Mouse (Mus musculus) stomach, postnatal 0 days (tissue): ENCODE measurements around the gene Ahsa1. TPM values are rescaled to one million over a fixed set of nuclear protein-coding genes. Genes with fewer than 3 reads are reported as not detected.
A peak's percentile ranks its signal among the peaks of the same experiment; 100 is the strongest.

Source experiments
- ATAC-seq: fragments of 200-750 bp; cut with Nextera tagmentation; 2 replicates; pipeline ENCODE4 v1.8.0; 2017; ENCODE audit not compliant: low FRiP score, low TSS enrichment
- DNase-seq: peaks from one replicate; pipeline ENCODE4 v3.0.0-alpha.2; 2016; ENCODE audit warnings: low spot score
- H3K27ac ChIP-seq: fragments of 300-500 bp; sonication (generic); replicated peaks from 2 replicates; pipeline ENCODE4 v1.5.1; 2014; ENCODE audit warnings: mild to moderate bottlenecking, control low read depth
- H3K27me3 ChIP-seq: fragments of 300-500 bp; sonication (generic); 2 replicates; pipeline ENCODE4 v1.6.1; 2014; ENCODE audit warnings: low read length; ENCODE audit not compliant: control insufficient read depth, insufficient read depth
- H3K36me3 ChIP-seq: fragments of 300-500 bp; sonication (generic); 2 replicates; pipeline ENCODE4 v1.6.1; 2014; ENCODE audit warnings: low read length, mixed read lengths; ENCODE audit not compliant: control insufficient read depth, insufficient read depth
- H3K4me1 ChIP-seq: fragments of 300-500 bp; sonication (generic); replicated peaks from 2 replicates; pipeline ENCODE4 v1.6.1; 2014; ENCODE audit warnings: antibody characterized with exemption; ENCODE audit not compliant: control insufficient read depth, insufficient read depth
- H3K4me2 ChIP-seq: fragments of 300-500 bp; sonication (generic); replicated peaks from 2 replicates; pipeline ENCODE4 v1.6.1; 2014; ENCODE audit warnings: low read depth, mild to moderate bottlenecking, control low read depth, moderate library complexity
- H3K4me3 ChIP-seq: fragments of 300-500 bp; sonication (generic); 2 replicates; pipeline ENCODE4 v1.5.1; 2014; ENCODE audit warnings: low read depth, low read length, control low read depth
- H3K9ac ChIP-seq: fragments of 300-500 bp; sonication (generic); 2 replicates; pipeline ENCODE4 v1.6.1; 2014; ENCODE audit warnings: mild to moderate bottlenecking, low read length, control low read depth, mixed read lengths
- H3K9me3 ChIP-seq: fragments of 300-500 bp; sonication (generic); 2 replicates; pipeline ENCODE4 v1.6.1; 2016; ENCODE audit warnings: low read length; ENCODE audit not compliant: control insufficient read depth
- CTCF ChIP-seq: IDR thresholded peaks from 2 replicates; pipeline ENCODE4 v1.5.1; 2016; ENCODE audit warnings: antibody characterized with exemption, low read depth, mild to moderate bottlenecking, moderate library complexity
- EP300 ChIP-seq: optimal IDR thresholded peaks from 2 replicates; pipeline ENCODE3; 2016; ENCODE audit warnings: antibody characterized with exemption
- WGBS: fragments of 180-500 bp; shearing (Covaris S2); extraction: QIAGEN DNeasy Blood & Tissue Kit; methylation state at CpG from one replicate; pipeline ENCODE4 v1.1.7; 2014; 5-methylcytosine and 5-hydroxymethylcytosine counted together
- polyA plus RNA-seq: library from polyadenylated mRNA; unstranded; fragments of >200 nt; fragmentation: Nextera tagmentation; extraction: Ambion mirVana; gene quantifications from 2 replicates; pipeline ENCODE4 v1.2.1, GENCODE M21; 2015

Gene Ahsa1
- polyA plus RNA-seq, 1 experiment from 2014 or later: 94.9 TPM

DNA sequence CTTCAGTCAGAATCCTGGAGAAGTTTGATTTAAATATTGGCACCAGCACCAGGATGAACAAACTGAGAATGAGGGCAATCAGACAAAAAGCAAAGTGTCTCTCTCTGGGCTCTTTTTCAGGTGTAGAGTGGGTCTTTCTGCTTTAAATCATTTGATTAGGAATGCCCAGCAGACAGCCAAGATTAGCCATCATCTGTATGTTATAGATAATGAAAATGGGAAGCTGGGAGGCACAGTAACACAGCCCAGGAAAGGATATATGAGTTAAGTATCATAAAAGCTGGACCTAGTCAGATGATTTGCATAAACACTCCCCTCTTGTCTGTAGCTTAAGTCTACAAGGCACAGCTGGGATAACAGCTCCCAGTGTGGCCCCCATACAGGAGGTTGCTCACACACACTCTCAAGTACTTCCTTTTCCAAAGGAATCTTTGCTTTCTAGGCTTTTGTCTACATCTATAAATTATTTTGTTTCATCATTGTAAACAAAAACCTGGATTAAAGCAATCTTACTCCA lies 35.8 kb upstream of the Ahsa1 start:
- TF ChIP-seq CTCF (no peak), EP300 (no peak)
- DNase-seq: no peak
- no peak for ATAC-seq

DNA sequence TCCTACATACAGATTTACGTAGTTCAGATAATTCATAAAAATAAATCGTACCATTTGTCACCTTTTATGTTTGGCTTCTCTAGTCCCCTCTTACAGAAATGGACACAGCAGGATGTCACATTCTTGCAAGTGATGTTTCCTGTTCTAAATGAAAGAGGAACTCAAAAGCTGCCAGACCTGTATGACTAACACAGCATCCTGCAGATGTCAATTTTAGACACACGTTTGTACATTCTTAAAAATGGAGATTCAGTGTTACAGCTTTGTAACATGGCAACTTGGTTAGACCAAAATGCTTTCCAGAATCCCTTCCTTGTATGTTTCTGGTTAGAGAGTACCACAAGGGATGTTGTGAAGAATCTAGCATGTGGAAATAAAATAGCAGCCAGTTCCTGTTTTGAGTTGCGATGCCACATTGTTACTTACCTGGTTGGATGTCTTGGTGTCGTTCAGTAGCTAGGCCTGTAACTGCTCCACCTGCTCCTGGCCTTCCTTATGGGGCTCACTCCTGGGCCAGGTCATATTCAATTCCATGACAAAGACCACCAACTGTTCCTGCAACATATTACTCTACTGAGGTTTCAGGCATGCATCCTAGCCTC lies 29.3 kb upstream of the Ahsa1 start:
- 78% methylated on average over 5 of the region's 5 CpGs for WGBS
- H3K4me2 ChIP-seq: no peak overlapping the region
- peaks cover 15% of the 10 kb centered on the region for H3K36me3 ChIP-seq
- no peak overlapping the region for H3K27ac ChIP-seq
- TF ChIP-seq CTCF: no peak
- no peak for TF ChIP-seq EP300
- DNase-seq: no peak
- H3K9me3 ChIP-seq: no peaks in the 10 kb centered on the region
- no peaks in the 10 kb centered on the region for H3K4me1 ChIP-seq
- no peak for ATAC-seq
- H3K27me3 ChIP-seq: no peaks in the 10 kb centered on the region
- no peak overlapping the region for H3K9ac ChIP-seq
- no peak overlapping the region for H3K4me3 ChIP-seq

More for the DNA sequence above, 35.8 kb upstream of the Ahsa1 start:
- Histone ChIP-seq H3K4me3 (no peak overlapping the region), H3K27ac (no peak overlapping the region), H3K9ac (no peak overlapping the region), H3K36me3 (no peaks in the 10 kb centered on the region), H3K4me1 (no peaks in the 10 kb centered on the region), H3K9me3 (no peaks in the 10 kb centered on the region), H3K27me3 (no peaks in the 10 kb centered on the region), H3K4me2 (no peak overlapping the region)

DNA sequence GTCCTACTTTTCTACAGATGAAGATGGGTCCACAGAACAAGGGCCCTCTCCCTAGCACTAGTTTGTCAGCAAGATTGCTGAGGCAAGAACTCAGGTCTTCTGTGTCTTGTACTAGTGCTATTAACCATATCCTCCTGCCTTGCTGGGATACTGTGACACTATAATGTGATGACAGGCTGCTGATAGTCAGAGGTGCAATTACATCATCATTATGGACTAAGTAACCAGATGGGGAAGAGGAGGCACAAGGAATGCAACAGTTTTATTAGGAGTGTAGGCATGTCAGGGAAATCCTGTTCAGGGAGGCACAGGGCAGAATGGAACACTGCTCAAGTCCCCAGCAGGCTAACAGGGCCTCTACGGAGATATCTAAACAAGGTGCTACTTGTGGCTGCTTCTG lies 27.6 kb upstream of the Ahsa1 start, which contains the start of gene Noxred1:
Noxred1 (minus strand) TSS at position 101 of the 400 bp plus-strand sequence.
- Histone ChIP-seq H3K27me3 (no peaks in the 10 kb centered on the region), H3K9ac (no peak within 1 kb of the TSS), H3K4me2 (no peak within 1 kb of the TSS), H3K27ac (no peak within 1 kb of the TSS), H3K9me3 (no peaks in the 10 kb centered on the region), H3K36me3 (peaks cover 19% of the 10 kb centered on the region), H3K4me3 (no peak within 1 kb of the TSS), H3K4me1 (no peaks in the 10 kb centered on the region)
- no peak for DNase-seq
- no peak for ATAC-seq
- TF ChIP-seq CTCF (no peak), EP300 (no peak)
- 88% methylated on average over 1 of the region's 1 CpGs for WGBS

DNA sequence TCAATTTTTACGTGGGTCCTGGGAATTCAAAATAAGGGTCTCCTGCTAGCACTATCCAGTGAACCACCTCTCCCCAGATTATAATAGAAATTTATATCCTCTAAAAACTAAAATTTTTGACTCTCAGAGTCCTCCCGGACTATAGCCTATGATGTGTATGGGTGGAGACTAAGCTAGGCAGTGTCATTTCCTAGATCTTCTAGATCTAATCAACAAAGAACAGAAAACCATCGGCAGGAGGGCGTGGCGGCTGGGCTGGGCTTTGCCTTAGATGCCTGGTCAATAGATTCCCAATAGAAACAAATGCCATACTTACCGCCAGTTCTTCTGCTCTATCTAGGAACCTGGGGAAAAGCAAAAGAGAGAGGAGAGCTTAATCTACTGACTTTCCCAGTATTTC lies 16.1 kb upstream of the Ahsa1 start:
- Histone ChIP-seq H3K36me3 (peaks cover 24% of the 10 kb centered on the region), H3K4me3 (no peak overlapping the region)
- no peak for ATAC-seq

DNA sequence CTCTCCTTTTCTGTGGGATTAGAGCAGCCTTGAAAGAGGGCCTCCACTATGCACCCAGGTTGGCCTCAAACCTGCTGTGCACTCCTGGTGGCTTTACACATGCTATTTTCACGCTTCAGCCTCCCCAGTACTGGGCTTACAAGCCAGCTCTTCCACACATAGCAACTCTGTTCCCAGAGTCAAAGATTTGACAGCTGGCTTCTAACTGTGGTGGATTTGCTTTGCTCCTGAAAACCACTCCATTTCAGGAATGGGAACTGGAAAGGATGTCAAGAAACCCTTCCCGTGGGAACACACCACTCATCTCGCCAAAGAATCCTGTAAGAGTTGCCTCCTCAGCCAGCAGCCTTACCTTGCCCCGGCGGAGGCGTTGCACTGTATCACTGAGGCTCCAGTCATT lies 12.4 kb upstream of the Ahsa1 start:
- DNase-seq: no peak
- no peak for TF ChIP-seq CTCF
- TF ChIP-seq EP300: no peak
- H3K4me1 ChIP-seq: no peaks in the 10 kb centered on the region
- no peaks in the 10 kb centered on the region for H3K9me3 ChIP-seq
- 95% methylated on average over 6 of the region's 6 CpGs for WGBS
- H3K27ac ChIP-seq: no peak overlapping the region
- no peak overlapping the region for H3K9ac ChIP-seq
- no peaks in the 10 kb centered on the region for H3K27me3 ChIP-seq
- no peak overlapping the region for H3K4me2 ChIP-seq
- ATAC-seq: no peak
- H3K4me3 ChIP-seq: no peak overlapping the region
- H3K36me3 ChIP-seq: peaks cover 26% of the 10 kb centered on the region

More for the DNA sequence above, 16.1 kb upstream of the Ahsa1 start:
- WGBS: 81% methylated on average over 6 of the region's 6 CpGs
- Histone ChIP-seq H3K9me3 (no peaks in the 10 kb centered on the region), H3K9ac (no peak overlapping the region), H3K4me2 (no peak overlapping the region), H3K27ac (no peak overlapping the region), H3K27me3 (no peaks in the 10 kb centered on the region), H3K4me1 (no peaks in the 10 kb centered on the region)
- no peak for DNase-seq
- TF ChIP-seq CTCF (no peak), EP300 (no peak)

DNA sequence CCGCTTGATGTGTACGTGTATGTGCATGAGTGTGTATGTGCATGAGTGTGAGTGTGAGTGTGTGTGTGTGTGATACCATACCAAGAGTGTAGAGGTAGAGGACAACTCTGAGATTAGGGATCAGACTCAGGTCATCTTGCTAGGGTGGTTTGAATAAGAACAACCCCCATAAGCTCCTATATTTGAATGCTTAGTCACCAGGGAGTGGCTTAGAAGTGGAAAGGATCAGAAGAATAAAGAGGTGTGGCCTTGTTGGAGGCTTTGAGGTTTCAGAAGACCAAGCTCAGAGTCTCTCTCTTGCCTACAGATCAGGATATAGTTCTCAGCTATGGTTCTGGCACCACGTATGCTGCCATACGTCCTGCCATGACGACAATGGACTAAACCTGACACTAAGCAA lies 9.7 kb upstream of the Ahsa1 start:
- no peak overlapping the region for H3K4me2 ChIP-seq
- peak overlapping the region; percentile 8; the same call in 1 of the 2 replicates for H3K27ac ChIP-seq
- no peak overlapping the region for H3K9ac ChIP-seq
- no peak for TF ChIP-seq CTCF
- no peak for TF ChIP-seq EP300
- ATAC-seq: peak; percentile 57; the same call in 1 of the 2 replicates
- no peak for DNase-seq
- H3K9me3 ChIP-seq: no peaks in the 10 kb centered on the region
- no peaks in the 10 kb centered on the region for H3K27me3 ChIP-seq
- WGBS: 75% methylated on average over 5 of the region's 5 CpGs
- peaks cover 29% of the 10 kb centered on the region for H3K36me3 ChIP-seq
- H3K4me1 ChIP-seq: no peaks in the 10 kb centered on the region
- H3K4me3 ChIP-seq: no peak overlapping the region
